Mouse (Mus musculus) bone marrow, adult 2 months (tissue): ENCODE measurements at regions not wholly inside any gene's neighbourhood (a gene's known extent, or its start where the extent isn't known, plus 50 kb on each side); places are given as distances from the start of the nearest gene placed in this dataset.

ENCODE experiments used
- CTCF ChIP-seq: fragments of 200-500 bp; IDR thresholded peaks from 2 replicates; pipeline ENCODE4 v1.5.1; 2011; ENCODE audit warnings: low read length, control low read depth; ENCODE audit not compliant: control insufficient read depth, insufficient read depth
- POLR2A ChIP-seq: fragments of 200-500 bp; IDR thresholded peaks from 2 replicates; pipeline ENCODE4 v1.6.1; 2011; ENCODE audit warnings: low read depth, mild to moderate bottlenecking, control low read depth, low read length, borderline replicate concordance; ENCODE audit not compliant: control insufficient read depth

DNA sequence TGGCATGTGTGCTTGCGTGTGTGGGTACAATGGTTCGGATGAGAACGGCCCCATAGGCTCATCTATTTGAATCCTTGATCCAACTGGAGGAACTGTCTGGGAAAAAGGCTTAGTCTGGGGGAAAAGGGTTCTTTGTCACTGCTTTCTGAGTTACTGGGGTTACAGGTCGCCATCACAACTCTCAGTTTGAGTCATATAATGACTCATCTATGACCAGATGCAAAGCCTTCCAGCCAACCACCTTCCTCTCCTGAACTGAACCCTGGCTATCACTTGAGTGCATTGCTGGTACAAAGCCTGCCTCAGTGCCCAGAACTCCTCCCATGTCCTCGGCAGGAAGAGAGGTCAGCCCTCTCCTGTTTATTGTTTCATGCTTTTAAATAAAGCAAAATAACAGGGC, 92.2 kb upstream of the Spata13 start:
- TF ChIP-seq CTCF (no peak), POLR2A (no peak)
